Mouse (Mus musculus) cerebellum, adult 2 months (tissue): Measurements from ENCODE around the gene Hoxa3.

ENCODE experiments used
- CTCF ChIP-seq: fragments of 200-500 bp; IDR thresholded peaks from 2 replicates; pipeline ENCODE4 v1.5.1; 2011; ENCODE audit warnings: low read depth, mild to moderate bottlenecking, control low read depth, low read length, moderate library complexity, borderline replicate concordance; ENCODE audit not compliant: insufficient read depth
- POLR2A ChIP-seq: fragments of 200-500 bp; IDR thresholded peaks from 2 replicates; pipeline ENCODE4 v1.6.1; 2011; ENCODE audit warnings: low read length, control low read depth, borderline replicate concordance; ENCODE audit not compliant: insufficient read depth

DNA sequence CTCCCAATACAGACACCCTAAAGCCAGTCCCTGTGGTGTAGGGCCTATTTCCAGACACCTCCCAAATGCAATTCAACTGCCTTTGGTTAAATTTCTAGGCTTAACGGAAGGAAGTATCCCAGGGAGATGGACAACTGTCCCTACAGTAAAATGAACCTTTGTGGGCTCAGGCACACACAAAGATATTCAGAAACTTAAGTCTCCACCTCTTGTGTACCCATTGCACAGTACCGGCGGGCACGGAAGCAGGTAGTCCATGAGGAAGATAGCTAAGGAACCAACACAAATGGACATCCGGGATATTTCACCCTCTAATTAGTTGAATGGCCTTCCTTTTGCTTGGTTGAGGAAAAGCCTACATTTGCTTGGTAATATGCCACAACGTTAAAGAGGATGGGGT, 36.7 kb downstream of the Hoxa3 start:
- TF ChIP-seq POLR2A (no peak), CTCF (no peak)
